Mouse (Mus musculus): ENCODE measurements around the gene Nsd1. TPM values are rescaled to one million over a fixed set of nuclear protein-coding genes. Genes with fewer than 3 reads are reported as not detected.
A peak's percentile ranks its signal among the peaks of the same experiment; 100 is the strongest.

Gene Nsd1
- total RNA-seq, 2 experiments from 2014 or later, result 76.4 to 82.4 TPM

DNA sequence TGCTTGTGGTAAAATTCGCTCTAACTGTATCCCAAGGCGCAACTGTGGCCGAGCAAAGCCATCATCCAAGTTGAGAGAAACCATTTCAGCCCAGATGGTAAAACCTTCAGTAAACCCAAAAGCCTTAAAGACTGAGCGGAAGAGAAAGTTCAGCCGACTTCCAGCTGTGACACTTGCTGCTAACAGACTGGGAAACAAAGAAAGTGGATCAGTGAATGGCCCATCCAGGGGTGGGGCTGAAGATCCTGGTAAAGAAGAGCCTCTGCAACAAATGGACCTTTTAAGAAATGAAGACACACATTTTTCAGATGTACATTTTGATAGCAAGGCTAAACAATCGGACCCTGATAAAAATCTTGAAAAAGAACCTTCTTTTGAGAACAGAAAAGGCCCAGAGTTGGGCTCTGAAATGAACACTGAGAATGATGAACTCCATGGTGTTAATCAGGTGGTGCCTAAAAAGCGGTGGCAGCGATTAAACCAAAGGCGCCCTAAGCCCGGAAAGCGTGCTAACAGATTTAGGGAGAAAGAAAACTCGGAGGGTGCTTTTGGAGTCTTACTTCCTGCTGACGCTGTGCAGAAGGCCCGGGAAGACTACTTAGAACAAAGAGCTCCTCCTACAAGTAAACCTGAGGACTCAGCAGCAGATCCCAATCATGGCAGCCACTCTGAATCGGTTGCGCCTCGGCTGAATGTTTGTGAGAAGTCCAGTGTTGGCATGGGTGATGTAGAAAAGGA is 37.9 kb downstream of the Nsd1 start:
- DNase-seq (ENCODE audit: low spot score in 2 of 2), result no peak

DNA sequence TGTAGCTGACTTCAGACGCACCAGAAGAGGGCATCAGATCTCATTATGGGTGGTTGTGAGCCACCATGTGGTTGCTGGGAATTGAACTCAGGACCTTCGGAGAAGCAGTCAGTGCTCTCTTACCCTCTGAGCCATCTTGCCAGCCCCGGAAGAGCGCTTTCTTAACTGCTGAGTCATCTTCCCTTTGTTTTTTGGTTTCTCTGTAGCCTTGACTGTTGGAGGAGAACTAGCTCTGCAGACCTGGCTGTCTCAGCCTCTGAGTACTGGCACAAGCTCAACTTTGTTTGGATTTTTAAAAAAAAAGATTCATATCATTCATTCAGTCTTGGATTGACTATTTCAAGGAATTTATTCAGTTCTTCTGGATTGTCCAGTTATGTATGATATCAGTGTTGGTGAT is 39.7 kb downstream of the Nsd1 start:
- no peak for DNase-seq (ENCODE audit: low spot score in 2 of 2)

DNA sequence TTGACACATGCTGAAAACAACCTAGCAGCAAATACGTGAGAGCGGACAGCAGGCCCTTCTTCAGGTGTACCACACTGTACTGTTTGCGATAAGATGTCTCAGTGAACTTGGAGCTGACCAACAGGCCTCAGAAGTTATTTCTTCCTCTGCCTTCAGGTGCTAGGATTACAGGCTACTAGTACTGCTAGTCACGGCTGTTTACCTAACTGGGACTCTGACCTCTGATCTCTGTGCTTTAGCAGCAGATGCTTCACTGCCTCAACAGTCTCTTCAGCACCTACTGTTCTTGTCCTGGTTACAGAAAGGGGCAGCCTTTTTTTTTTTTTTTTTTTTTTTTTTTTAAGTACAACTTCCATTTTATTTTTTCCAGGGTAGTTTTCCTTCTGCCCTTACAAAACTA is 43.2 kb downstream of the Nsd1 start:
- DNase-seq (ENCODE audit: low spot score in 2 of 2), result no peak

DNA sequence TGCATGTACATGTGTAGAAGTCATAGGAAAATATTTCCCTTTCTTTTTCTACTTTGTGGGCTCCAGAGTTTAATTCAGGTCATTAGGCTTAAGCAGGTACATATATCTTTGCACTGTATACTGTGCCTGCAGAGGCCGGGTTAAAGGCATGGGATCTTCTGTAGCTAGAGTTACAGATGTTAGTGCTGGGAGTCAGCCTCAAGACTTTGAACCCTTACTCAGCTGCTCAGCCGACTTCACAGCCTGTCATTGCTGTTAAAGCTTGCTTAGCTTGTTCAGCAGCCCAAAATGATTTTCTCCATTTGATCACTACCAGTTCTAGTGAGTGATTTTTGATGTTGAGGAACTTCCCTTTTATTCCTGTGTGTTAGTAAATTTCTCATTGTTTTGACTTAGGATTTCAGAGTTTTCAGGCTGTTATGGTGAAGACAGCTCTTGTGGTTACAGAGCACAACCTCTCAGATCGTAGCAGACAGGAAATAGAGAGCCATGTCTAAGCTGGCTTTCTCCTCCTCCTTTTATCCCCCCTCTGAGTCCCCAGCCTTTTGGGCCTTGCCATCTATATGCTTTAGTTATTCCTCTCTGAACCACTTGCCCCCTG is 45.6 kb downstream of the Nsd1 start:
- DNase-seq (ENCODE audit: low spot score in 2 of 2), result no peak

DNA sequence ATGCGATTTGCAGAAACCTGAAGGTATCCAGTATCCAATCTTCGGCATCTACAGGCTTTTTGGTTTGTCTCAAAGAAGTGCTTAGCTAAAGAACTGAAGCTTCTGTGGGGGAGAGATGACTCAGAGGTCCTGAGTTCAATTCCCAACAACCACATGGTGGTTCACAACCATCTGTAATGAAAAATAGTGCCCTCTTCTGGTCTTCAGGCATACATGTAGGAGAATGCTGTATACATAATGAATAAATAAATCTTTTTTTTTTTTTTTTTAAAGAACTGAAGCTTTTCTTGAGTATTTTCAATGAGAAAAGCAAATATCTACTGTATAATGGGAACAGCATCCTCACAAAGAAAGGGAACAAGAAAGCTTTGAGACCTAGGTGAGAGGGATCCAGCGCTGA is 49.1 kb downstream of the Nsd1 start:
- no peak for DNase-seq (ENCODE audit: low spot score in 2 of 2)

DNA sequence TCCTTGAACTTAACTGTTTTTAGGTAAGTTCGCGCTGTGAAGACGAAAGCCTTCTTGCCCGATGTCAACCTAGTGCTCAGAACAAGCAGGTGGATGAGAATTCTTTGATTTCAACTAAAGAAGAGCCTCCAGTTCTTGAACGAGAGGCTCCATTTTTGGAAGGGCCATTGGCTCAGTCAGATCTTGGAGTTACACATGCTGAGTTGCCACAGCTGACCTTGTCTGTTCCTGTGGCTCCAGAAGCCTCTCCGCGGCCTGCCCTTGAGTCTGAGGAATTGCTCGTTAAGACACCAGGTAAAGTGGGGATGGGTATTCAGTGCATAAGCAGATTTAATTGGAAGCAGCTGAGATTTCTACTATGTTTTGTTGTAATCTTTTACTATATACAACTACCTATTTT is 51.9 kb downstream of the Nsd1 start:
- DNase-seq (ENCODE audit: low spot score in 2 of 2), result no peak

DNA sequence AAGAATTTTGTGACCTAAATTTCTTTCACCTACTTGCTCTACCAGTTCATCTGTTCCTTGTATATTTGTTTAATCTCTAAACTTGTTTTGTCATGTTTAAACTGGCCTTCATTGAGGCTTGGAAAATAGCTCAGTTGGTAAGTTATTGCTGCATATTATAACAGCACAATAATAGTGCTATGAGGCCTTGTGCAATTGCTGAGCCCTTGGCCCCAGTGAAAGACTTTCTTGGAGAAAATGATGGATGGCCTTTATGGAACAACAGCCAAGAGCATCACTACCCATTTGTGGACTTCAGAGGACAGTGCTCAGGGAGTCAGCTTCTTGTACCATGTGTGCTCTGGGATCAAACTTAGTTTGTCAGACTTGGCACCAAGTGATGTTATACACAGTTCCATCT is 52.5 kb downstream of the Nsd1 start:
- no peak for DNase-seq (ENCODE audit: low spot score in 2 of 2)

DNA sequence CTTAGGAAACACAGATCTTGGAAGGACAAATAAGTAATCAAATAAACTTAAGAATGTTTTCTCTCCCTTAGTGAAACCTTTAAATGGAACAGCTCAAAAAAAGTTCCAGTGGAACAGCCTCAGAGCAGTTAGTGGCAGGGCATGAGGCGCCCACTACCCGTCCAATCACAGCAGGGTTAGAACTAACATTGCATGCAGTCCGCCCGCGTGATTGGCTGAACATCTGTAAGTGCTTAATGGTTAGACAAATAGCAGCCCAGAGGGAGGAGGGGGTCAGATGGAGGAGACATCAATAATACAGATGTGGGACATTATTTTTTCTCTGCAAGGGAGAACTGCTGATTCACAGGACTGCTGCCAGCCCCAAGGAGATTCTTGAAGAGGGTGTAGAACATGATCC is 67.6 kb downstream of the Nsd1 start:
- no peak for DNase-seq (ENCODE audit: low spot score in 2 of 2)

DNA sequence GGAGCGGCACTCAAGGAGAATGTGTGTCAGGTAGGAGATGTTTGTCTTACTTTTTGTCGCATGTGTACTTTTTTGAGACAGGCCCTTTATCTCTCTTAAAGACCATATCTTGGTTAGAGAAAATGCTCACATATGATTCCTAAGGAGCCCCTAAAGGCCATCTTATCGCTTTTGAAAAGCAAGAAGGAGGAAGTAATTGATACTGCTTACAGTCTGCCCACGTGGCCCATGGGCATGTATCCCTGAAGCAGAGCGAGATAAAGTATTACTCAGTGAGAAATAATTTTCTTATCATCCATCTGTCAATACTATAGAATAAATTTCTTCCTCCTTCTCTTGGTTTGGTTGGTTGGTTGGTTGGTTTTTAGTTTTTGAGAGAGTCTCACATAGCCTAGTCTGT is 68.1 kb downstream of the Nsd1 start:
- DNase-seq (ENCODE audit: low spot score in 2 of 2), result no peak

DNA sequence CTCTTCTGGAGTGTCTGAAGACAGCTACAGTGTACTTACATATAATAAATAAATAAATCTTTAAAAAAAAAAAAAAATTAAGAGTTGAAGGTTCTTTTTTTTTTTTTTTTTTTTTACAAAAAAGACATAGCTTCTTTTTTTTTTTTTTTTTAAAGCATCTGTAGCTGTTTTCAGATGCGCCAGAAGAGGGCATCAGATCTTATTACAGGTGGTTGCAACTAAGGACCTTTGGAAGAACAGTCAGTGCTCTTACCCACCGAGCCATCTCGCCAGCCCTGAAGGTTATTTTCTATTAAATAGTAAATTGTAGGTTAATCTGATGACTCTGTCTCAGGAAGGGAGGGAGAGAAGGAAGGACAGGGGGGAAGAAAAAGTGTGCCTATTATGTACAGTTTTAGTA is 79.3 kb downstream of the Nsd1 start:
- no peak for DNase-seq (ENCODE audit: low spot score in 2 of 2)

DNA sequence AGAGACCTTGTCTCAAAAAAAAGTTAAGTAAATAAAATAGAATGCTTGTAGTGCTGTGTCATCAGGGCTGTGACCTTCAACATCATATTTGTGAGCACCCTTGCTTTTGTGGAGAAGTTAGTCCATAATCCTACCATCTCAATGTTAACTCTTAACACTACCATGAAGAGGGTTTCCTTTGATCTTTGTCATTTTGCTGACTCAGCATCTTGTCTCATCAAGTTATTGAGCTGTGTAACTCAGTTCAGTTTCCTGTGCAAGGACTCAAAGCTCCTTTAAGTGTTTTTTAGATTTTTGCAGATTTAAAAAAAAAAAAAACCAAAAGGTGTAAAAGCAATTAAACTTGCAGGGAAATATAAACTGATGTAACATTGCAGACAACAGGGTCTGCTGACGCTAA is 87.2 kb downstream of the Nsd1 start:
- no peak for DNase-seq (ENCODE audit: low spot score in 2 of 2)

DNA sequence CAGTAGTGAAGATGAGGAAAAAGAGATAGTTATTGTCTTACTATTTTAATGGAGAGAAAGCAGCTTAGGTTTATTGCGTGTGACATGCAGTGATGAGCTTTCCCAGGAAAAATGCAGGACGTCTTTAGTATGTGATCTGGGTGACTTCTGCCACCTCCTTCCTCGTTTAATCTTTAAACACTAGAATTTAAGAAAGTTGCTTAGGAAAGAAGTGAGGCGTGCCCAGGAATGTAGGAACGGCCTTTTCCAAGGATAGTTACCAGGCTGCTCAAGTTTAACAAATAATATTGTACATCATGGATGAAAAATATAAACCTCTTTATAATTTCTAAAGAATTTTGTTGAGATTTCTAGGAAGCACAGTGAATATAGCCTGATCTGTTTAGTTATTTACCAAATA is 91.3 kb downstream of the Nsd1 start:
- DNase-seq (ENCODE audit: low spot score in 2 of 2), result no peak

DNA sequence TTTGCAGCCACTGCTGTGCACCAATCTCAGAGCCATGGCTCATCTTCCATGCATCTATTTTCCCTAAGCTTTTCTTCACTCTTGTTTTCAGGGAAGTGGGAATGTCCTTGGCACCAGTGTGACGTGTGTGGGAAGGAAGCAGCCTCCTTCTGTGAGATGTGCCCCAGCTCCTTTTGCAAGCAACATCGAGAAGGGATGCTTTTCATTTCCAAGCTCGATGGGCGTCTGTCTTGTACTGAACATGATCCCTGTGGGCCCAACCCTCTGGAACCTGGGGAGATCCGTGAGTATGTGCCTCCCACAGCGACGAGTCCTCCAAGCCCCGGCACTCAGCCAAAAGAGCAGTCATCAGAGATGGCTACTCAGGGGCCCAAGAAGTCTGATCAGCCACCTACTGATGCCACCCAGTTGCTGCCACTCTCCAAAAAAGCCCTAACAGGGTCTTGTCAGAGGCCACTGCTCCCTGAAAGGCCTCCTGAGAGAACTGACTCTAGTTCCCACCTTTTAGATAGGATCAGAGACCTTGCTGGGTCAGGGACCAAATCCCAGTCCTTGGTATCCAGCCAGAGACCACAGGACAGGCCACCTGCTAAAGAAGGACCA is 102.5 kb downstream of the Nsd1 start:
- no peak for DNase-seq (ENCODE audit: low spot score in 2 of 2)

DNA sequence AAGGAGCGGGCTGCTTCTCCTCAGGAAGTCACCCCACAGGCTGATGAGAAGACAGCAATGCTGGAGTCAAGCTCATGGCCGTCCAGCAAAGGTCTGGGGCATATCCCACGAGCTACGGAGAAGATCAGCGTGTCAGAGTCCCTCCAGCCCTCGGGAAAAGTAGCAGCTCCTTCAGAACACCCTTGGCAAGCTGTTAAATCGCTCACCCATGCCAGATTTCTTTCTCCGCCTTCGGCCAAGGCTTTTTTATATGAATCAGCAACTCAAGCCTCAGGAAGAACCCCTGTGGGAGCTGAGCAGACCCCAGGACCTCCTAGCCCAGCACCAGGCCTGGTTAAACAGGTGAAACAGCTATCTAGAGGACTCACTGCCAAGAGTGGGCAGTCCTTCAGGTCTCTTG is 103.5 kb downstream of the Nsd1 start:
- no peak for DNase-seq (ENCODE audit: low spot score in 2 of 2)

DNA sequence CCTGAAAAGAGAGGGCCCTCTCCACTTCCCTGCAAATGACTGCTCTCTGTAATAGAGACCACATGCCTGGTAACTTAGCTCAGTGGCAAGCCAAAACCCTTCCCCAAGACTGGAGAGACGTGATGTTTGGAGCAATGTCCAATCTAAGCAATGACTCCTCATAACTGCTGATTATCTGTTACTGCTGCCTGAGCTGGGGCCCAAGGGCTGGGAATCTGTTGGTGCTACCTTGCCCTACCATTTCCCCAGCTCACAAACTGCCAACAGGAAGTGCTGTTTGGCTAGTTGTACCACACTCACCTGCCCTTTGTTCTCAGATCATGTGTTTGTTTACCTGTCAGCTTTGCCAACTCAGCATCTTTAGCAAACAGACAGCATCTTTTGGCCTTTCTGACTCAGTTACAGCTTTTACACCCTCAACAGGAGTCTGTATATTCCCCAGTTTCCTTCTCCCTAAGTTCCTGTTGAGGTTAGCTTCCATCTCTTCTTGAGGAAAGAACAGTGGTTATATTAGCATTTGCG is 105.4 kb downstream of the Nsd1 start:
- no peak for DNase-seq (ENCODE audit: low spot score in 2 of 2)

DNA sequence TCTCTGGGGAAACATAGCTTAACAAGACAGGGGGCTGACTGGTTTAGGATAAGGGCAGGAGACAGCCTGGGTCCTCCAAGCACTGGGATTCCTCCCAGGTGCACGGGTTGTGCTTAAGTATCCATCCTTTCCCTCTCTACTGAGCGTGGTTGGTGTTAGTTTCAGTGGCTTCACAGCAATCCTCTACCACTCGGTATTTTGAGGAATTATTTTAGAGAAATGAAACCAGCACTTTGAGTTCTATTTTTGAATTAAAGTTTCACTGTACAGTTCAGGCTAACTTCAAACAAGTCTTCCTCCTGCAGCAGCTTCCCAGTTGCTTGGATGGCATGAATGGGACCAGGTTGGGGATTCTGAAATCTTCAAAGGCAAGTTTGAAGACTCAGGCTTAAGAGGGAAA is 108.8 kb downstream of the Nsd1 start:
- DNase-seq (ENCODE audit: low spot score in 2 of 2), result no peak

DNA sequence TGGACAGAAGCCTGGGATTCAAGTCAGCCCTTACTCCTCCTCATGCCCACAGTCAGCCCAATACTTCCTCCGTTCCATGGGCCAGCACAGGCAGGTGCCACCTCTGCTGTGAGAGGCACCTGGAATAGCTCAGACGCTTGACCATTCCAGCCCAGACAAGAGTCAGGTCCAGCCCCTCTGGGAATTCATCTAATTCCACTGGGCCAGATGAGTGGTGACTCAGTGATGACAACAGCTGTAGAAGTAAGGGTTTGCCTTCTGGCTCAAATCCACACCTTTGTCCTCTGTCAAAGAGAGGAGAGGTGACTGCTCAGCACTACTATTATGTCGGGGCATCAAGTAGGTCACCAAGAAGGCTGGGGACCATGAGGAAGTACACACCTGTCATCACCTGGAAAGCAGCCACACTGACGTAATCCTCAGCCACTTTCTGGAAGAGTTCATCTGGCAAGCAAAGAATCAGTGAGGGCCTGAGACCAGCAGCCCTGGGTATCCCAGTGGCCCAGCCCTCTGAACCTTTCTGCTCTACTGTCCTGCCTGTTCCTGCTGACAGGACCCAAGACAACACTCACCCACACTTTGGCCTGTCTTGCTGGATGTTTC is 110.5 kb downstream of the Nsd1 start, which contains the start of gene Prelid1:
Prelid1 (plus strand) TSS at position 570 of the 603 bp plus-strand sequence.
- no peak for DNase-seq (ENCODE audit: low spot score in 2 of 2)

DNA sequence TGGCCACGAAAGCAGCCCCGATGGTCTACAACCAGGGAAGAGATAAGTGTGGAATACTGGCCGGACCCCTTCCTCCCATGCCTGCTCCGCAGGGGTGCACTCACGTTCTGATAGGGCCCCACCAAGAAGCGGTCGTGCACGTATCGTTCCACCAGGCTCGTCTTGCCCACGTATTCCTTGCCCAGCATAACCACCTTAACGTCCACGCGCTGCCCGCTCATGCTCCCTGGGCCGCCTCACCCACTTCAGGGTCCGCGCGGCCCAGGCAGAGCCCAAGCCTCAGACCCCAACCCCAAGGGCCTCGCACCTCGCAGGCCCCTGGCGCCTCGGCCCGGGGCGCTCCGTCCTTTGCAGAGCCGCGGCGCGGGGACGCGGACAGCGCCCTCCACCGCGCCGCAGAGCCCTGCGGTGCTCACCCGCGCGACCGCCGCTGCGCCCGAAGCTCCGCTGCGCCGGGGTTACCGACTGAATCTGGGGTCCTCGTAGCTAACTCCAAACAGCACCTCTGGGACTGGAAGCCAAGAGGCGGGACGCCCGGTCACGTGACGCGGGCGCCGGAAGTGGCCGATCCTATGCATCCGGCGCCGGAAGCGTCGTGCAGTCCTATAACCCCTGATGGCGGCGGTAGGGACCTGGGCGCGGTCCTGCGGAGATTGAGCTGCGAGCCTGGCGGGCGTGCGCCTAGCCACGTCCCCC is 112.0 kb downstream of the Nsd1 start, which contains the start of gene Rab24:
Rab24 (minus strand) TSS at position 513 of the 696 bp plus-strand sequence.
- peak; percentile 83 to 85 for DNase-seq (ENCODE audit: low spot score in 2 of 2)

DNA sequence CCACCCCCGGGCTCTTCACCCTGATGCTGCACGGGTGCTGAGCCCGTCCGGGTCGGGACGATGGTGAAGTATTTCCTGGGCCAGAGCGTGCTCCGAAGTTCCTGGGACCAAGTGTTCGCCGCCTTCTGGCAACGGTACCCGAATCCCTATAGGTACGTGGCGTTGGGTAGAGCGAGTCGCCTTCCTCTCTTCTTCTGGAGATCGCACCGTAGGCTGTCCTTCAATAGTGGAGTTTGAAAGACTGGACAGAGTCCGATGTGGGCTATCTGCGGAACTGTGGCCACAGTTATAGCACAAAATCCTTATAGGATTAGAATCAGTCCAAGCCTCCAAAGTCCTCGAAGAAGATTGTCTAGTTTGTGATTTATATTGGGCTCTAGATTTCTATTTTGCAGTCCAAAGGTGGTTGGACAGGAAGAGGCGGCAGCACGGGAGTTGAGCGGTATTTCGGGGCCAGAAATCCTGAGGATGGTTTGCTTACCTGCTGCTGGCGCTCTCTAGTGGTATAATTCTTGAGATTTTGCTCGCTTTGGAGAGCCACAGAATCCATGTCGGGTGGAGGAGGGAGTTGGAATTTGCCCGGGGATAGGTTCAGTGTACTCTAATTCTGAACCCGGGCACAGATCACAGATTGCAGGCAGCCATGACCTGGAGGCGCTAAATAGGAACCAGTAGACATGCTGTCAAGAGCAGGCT is 112.7 kb downstream of the Nsd1 start:
- DNase-seq (ENCODE audit: low spot score in 2 of 2), result no peak

DNA sequence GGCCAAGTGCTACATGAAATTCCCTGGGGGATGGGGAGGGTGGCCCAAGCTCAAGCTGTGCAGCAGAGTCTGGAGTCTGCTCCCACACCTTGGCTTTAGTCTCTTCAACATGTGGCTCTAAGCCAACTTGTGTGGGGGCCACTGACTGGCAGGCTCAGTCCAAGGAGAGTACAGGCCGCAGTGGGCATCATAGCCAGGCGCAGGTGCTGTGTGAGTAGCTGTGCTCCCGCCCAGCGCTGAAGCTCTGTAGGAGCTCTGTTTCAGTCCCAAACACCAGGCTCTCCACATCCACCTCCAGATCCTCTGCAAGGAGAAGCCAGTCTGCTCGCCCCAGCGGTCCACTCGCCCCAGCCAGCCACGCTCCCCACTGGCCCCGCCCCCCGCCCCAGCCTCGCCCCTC is 116.0 kb downstream of the Nsd1 start:
- no peak for DNase-seq (ENCODE audit: low spot score in 2 of 2)

DNA sequence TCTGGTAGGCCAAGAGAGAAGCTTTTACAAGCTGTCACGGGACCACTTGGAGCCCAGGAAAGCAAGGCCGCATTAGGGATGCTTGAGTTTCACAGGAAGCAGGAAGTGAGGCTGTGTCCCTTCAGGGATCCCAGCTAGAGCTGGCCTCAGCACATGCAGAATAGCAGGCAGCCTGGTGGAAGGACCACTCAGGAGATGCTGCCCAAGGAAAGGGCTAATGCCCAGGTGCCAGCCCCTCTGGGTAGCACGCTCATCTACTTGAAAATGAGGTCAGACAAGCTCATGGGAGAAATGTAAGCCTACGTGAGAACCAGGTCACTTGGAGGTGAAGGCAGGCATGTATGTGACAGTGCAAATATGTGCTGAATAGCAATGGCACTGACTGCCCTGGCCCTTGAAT is 117.6 kb downstream of the Nsd1 start:
- DNase-seq (ENCODE audit: low spot score in 2 of 2), result no peak

Data from adrenal gland, adult 18-20 months (tissue).